Mouse (Mus musculus): ENCODE results near the gene Eif6. TPM values are rescaled to one million over a fixed set of nuclear protein-coding genes. Genes with fewer than 3 reads are reported as not detected.

Gene Eif6
- total and polyA plus RNA-seq, 3 experiments = 349 to 408 TPM; not detected in 1

GRCm38 (mm10) chr2:155860102-155860501 lies 33.4 kb upstream of the Eif6 start:
- Histone ChIP-seq H3K4me1 (ENCODE audit: control insufficient read depth in 1 of 2, insufficient read depth in 2 of 2, low read length in 2 of 2) (no peaks in the 10 kb centered on the region), H3K9me3 (replicated peaks; ENCODE audit: insufficient read depth, low read length) (no peaks in the 10 kb centered on the region), H3K27ac (ENCODE audit: control insufficient read depth, low read depth, low read length) (no peak overlapping the region), H3K36me3 (ENCODE audit: control insufficient read depth in 1 of 2, insufficient read depth in 2 of 2, low read length in 2 of 2) (peaks cover 0 to 9% of the 10 kb centered on the region in 2 experiments; a peak in 1 of 4 replicates), H3K79me2 (ENCODE audit: control insufficient read depth, insufficient read depth, low read length, poor library complexity) (no peaks in the 10 kb centered on the region), H3K4me3 (ENCODE audit: control insufficient read depth in 1 of 2, insufficient read depth in 1 of 2, low read depth in 2 of 2, low read length in 2 of 2) (no peak overlapping the region), H3K9ac (ENCODE audit: control insufficient read depth, low read depth, low read length, poor library complexity, severe bottlenecking) (no peak overlapping the region), H3K27me3 (ENCODE audit: control insufficient read depth in 1 of 2, insufficient read depth in 2 of 2, low read length in 2 of 2) (no peaks in the 10 kb centered on the region)
- no peak for TF ChIP-seq ETS1 (IDR thresholded peaks at IDR 0.05; ENCODE audit: low read depth, low read length)
- DNase-seq (ENCODE audit: low read depth, low spot score) = no peak

GRCm38 (mm10) chr2:155852536-155852935 lies 25.8 kb upstream of the Eif6 start:
- no peaks in the 10 kb centered on the region for H3K27me3 ChIP-seq (ENCODE audit: control insufficient read depth in 1 of 2, insufficient read depth in 2 of 2, low read length in 2 of 2)
- no peaks in the 10 kb centered on the region for H3K4me1 ChIP-seq (ENCODE audit: control insufficient read depth in 1 of 2, insufficient read depth in 2 of 2, low read length in 2 of 2)
- peaks cover 0 to 4% of the 10 kb centered on the region in 2 experiments; a peak in 2 of 4 replicates for H3K36me3 ChIP-seq (ENCODE audit: control insufficient read depth in 1 of 2, insufficient read depth in 2 of 2, low read length in 2 of 2)
- no peaks in the 10 kb centered on the region for H3K9me3 ChIP-seq (replicated peaks; ENCODE audit: insufficient read depth, low read length)
- H3K4me3 ChIP-seq (ENCODE audit: control insufficient read depth in 1 of 2, insufficient read depth in 1 of 2, low read depth in 2 of 2, low read length in 2 of 2) = no peak overlapping the region
- no peak overlapping the region for H3K9ac ChIP-seq (ENCODE audit: control insufficient read depth, low read depth, low read length, poor library complexity, severe bottlenecking)
- no peaks in the 10 kb centered on the region for H3K79me2 ChIP-seq (ENCODE audit: control insufficient read depth, insufficient read depth, low read length, poor library complexity)
- H3K27ac ChIP-seq (ENCODE audit: control insufficient read depth, low read depth, low read length) = no peak overlapping the region
- no peak for DNase-seq (ENCODE audit: low read depth, low spot score)
- no peak for TF ChIP-seq BHLHE40 (IDR thresholded peaks at IDR 0.05; ENCODE audit: borderline replicate concordance, low read depth, low read length)
- TF ChIP-seq NELFE (IDR thresholded peaks at IDR 0.05; ENCODE audit: low read depth, low read length) = no peak
- TF ChIP-seq USF2 (IDR thresholded peaks at IDR 0.05; ENCODE audit: borderline replicate concordance in 1 of 2, insufficient read depth in 1 of 2, low read depth in 1 of 2, low read length in 2 of 2) = no peak

GRCm38 (mm10) chr2:155850120-155850519 lies 23.4 kb upstream of the Eif6 start:
- Histone ChIP-seq H3K4me3 (ENCODE audit: control insufficient read depth in 1 of 2, insufficient read depth in 1 of 2, low read depth in 2 of 2, low read length in 2 of 2) (no peak overlapping the region), H3K79me2 (ENCODE audit: control insufficient read depth, insufficient read depth, low read length, poor library complexity) (no peaks in the 10 kb centered on the region), H3K36me3 (ENCODE audit: control insufficient read depth in 1 of 2, insufficient read depth in 2 of 2, low read length in 2 of 2) (peaks cover 0 to 6% of the 10 kb centered on the region in 2 experiments; a peak in 2 of 4 replicates), H3K27ac (ENCODE audit: control insufficient read depth, low read depth, low read length) (no peak overlapping the region), H3K9ac (ENCODE audit: control insufficient read depth, low read depth, low read length, poor library complexity, severe bottlenecking) (no peak overlapping the region), H3K27me3 (ENCODE audit: control insufficient read depth in 1 of 2, insufficient read depth in 2 of 2, low read length in 2 of 2) (no peaks in the 10 kb centered on the region), H3K4me1 (ENCODE audit: control insufficient read depth in 1 of 2, insufficient read depth in 2 of 2, low read length in 2 of 2) (no peaks in the 10 kb centered on the region), H3K9me3 (replicated peaks; ENCODE audit: insufficient read depth, low read length) (no peaks in the 10 kb centered on the region)
- no peak for DNase-seq (ENCODE audit: low read depth, low spot score)
- TF ChIP-seq RCOR1 (IDR thresholded peaks at IDR 0.05; ENCODE audit: low read depth, low read length) (no peak), NELFE (IDR thresholded peaks at IDR 0.05; ENCODE audit: low read depth, low read length) (no peak), MXI1 (IDR thresholded peaks at IDR 0.05; ENCODE audit: low read depth, low read length) (no peak), JUND (IDR thresholded peaks at IDR 0.05; ENCODE audit: low read depth, low read length) (no peak), ZKSCAN1 (IDR thresholded peaks at IDR 0.05; ENCODE audit: low read depth, low read length) (no peak), GABPA (IDR thresholded peaks at IDR 0.05; ENCODE audit: low read depth, low read length) (no peak), HCFC1 (IDR thresholded peaks at IDR 0.05; ENCODE audit: low read depth, low read length) (no peak), POLR2AphosphoS5 (IDR thresholded peaks at IDR 0.05; ENCODE audit: borderline replicate concordance, low read depth, low read length) (no peak), NRF1 (IDR thresholded peaks at IDR 0.05; ENCODE audit: insufficient read depth, low read depth, low read length, poor library complexity, severe bottlenecking) (no peak)

All from MEL (cell line).